Mouse (Mus musculus) thymus, adult 2 months (tissue): ENCODE measurements around the gene Bcl7b. TPM values are rescaled to one million over a fixed set of nuclear protein-coding genes. Genes with fewer than 3 reads are reported as not detected.

Experiments used
- DNase-seq: peaks from one replicate; pipeline ENCODE4 v3.0.0; 2021
- H3K27ac ChIP-seq: fragments of 200-500 bp; 2 replicates; pipeline ENCODE4 v1.5.1; 2012; ENCODE audit warnings: low read length, control low read depth; ENCODE audit not compliant: control insufficient read depth, insufficient read depth
- H3K27me3 ChIP-seq: fragments of 200-500 bp; 2 replicates; pipeline ENCODE4 v1.6.1; 2012; ENCODE audit warnings: mild to moderate bottlenecking, low read length, moderate library complexity, mixed read lengths; ENCODE audit not compliant: control insufficient read depth, insufficient read depth
- H3K36me3 ChIP-seq: fragments of 200-500 bp; 2 replicates; pipeline ENCODE4 v1.6.1; 2012; ENCODE audit warnings: mild to moderate bottlenecking, low read length, moderate library complexity; ENCODE audit not compliant: control insufficient read depth, insufficient read depth
- H3K4me1 ChIP-seq: fragments of 200-500 bp; replicated peaks from 2 replicates; pipeline ENCODE4 v1.6.1; 2012; ENCODE audit warnings: low read length; ENCODE audit not compliant: control insufficient read depth, insufficient read depth
- H3K4me3 ChIP-seq: fragments of 200-500 bp; 2 replicates; pipeline ENCODE4 v1.5.1; 2012; ENCODE audit warnings: mild to moderate bottlenecking, low read length, control low read depth, moderate library complexity; ENCODE audit not compliant: control insufficient read depth, insufficient read depth
- CTCF ChIP-seq: fragments of 200-500 bp; IDR thresholded peaks from 2 replicates; pipeline ENCODE4 v1.5.1; 2012; ENCODE audit warnings: mild to moderate bottlenecking, control low read depth, low read length, moderate library complexity, borderline replicate concordance; ENCODE audit not compliant: control insufficient read depth, poor library complexity, insufficient read depth; ENCODE audit errors: extremely low read depth
- POLR2A ChIP-seq: fragments of 200-500 bp; IDR thresholded peaks from 2 replicates; pipeline ENCODE4 v1.6.1; 2012; ENCODE audit warnings: mild to moderate bottlenecking, low read length, control low read depth, moderate library complexity; ENCODE audit not compliant: control insufficient read depth, poor library complexity, insufficient read depth; ENCODE audit errors: extremely low read depth
- WGBS: fragments of 180-500 bp; shearing (Covaris S2); methylation state at CpG from one replicate; pipeline ENCODE4 v1.1.7; 2018; 5-methylcytosine and 5-hydroxymethylcytosine counted together
- polyA plus RNA-seq: library from polyadenylated mRNA; depleted of rRNA; stranded (reverse); fragments of >200 nt; gene quantifications from 2 replicates; pipeline ENCODE4 v1.2.3, GENCODE M21; 2012

Gene Bcl7b
- polyA plus RNA-seq, 1 experiment, result 67.0 TPM

GRCm38 (mm10) chr5:135133736-135134405 lies 34.2 kb upstream of the Bcl7b start:
- peak; percentile 83 for DNase-seq
- Histone ChIP-seq H3K27me3 (no peaks in the 10 kb centered on the region), H3K27ac (no peak overlapping the region), H3K36me3 (no peaks in the 10 kb centered on the region), H3K4me3 (peak overlapping the region; percentile 8), H3K4me1 (peaks cover 14% of the 10 kb centered on the region)
- 6% methylated on average over 26 of the region's 26 CpGs for WGBS
- TF ChIP-seq POLR2A, result 0 out of 2 replicates have a peak, but pooled peaks have one; percentile 14
- TF ChIP-seq CTCF, result no peak

DNA sequence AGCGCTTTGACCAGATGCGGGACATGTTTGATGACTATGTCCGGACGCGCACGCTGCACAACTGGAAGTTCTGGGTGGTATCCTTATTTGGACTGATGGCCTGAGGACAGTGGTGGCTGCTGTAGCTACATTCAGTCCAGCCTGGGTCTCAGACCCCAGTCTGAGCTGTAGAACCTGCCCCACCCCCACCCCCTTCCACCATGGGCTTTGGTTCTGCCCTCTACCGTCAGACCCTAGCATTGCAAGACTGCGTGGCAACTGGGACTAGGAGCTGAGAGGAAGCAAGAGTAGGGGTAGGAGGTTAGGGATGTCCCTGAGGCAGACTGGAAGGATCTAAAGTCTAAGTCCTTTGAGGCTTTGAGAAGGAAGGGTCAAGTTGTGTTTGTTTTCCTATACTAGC lies 33.5 kb upstream of the Bcl7b start:
- Histone ChIP-seq H3K27me3 (no peaks in the 10 kb centered on the region), H3K4me1 (peaks cover 18% of the 10 kb centered on the region), H3K27ac (no peak overlapping the region), H3K4me3 (peak overlapping the region; percentile 8), H3K36me3 (no peaks in the 10 kb centered on the region)
- WGBS, result 3% methylated on average over 8 of the region's 8 CpGs
- peak; percentile 49 for DNase-seq
- TF ChIP-seq POLR2A (no peak), CTCF (peak; percentile 49; the same call in 1 of the 2 replicates)

DNA sequence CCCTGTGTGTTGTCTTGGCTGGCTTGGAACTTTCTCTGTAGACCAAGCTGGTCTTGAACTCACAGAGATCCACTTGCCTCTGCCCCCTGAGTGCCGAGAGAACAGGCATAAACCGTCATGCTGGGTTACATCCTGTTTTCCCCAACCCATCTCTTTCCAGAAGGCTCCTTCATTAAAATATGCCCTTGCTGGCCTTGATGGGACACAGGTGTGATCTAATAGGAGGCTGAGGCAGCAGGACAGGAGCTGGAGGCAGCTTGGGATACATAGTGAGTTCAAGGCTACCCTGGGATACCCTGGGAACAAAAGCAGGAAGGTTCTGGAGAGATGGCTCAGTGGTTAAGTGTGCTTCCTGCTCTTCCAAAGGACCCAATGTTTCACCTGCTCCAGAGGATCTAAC lies 28.2 kb upstream of the Bcl7b start:
- Histone ChIP-seq H3K27ac (no peak overlapping the region), H3K4me3 (no peak overlapping the region), H3K36me3 (no peaks in the 10 kb centered on the region), H3K27me3 (no peaks in the 10 kb centered on the region), H3K4me1 (peaks cover 5% of the 10 kb centered on the region)
- 84% methylated on average over 2 of the region's 2 CpGs for WGBS
- TF ChIP-seq POLR2A (no peak), CTCF (no peak)
- no peak for DNase-seq

GRCm38 (mm10) chr5:135144469-135144868 lies 23.6 kb upstream of the Bcl7b start:
- Histone ChIP-seq H3K4me1 (peaks cover 4% of the 10 kb centered on the region), H3K27me3 (no peaks in the 10 kb centered on the region), H3K36me3 (no peaks in the 10 kb centered on the region), H3K4me3 (no peak overlapping the region), H3K27ac (no peak overlapping the region)
- WGBS, result 65% methylated on average over 4 of the region's 4 CpGs
- no peak for TF ChIP-seq CTCF
- no peak for TF ChIP-seq POLR2A
- DNase-seq, result no peak

DNA sequence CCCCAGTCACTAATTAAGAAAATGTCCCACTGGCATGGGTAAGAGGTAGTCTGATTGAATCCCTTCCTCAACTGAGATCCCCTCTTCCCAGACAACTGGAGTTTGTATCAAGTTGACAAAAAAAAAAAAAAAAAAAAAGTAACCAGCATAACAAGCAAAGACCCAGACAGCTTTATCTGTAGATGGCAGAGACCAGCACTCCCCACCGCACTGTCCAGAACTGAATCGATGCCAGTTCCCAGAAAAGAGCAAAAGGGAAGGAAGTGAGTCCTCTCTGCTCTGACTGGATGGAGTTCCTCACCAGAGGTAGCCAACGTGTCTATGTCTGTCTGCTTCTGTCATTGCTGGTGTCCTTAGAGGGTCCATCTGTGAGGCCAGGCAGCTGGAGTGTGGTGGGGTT lies 22.6 kb upstream of the Bcl7b start:
- no peak overlapping the region for H3K4me3 ChIP-seq
- H3K36me3 ChIP-seq, result no peaks in the 10 kb centered on the region
- no peaks in the 10 kb centered on the region for H3K27me3 ChIP-seq
- WGBS, result 38% methylated on average over 3 of the region's 3 CpGs
- TF ChIP-seq POLR2A (no peak), CTCF (no peak)
- no peak overlapping the region for H3K27ac ChIP-seq
- H3K4me1 ChIP-seq, result peaks cover 6% of the 10 kb centered on the region
- no peak for DNase-seq

GRCm38 (mm10) chr5:135145955-135146354 lies 22.1 kb upstream of the Bcl7b start:
- Histone ChIP-seq H3K27me3 (no peaks in the 10 kb centered on the region), H3K36me3 (no peaks in the 10 kb centered on the region), H3K4me3 (no peak overlapping the region), H3K27ac (no peak overlapping the region), H3K4me1 (peaks cover 6% of the 10 kb centered on the region)
- DNase-seq, result no peak
- TF ChIP-seq POLR2A, result no peak
- TF ChIP-seq CTCF, result no peak

DNA sequence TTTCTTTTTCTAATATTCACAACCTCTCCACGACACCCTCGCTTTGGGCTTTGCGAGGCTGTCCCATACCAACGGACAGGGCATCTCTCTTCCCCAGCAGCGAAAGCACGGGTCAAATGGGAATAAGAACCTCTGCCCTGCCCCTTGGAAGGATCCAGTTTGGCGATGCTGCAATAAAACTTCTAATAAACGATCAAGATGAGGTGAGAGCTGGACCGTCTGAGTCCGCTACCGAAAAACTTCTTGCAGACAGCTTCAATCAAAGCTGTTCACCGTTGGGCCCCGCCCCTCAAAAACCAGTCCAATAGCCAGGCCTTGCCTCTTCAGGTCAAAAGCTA lies 19.4 kb upstream of the Bcl7b start:
- no peaks in the 10 kb centered on the region for H3K27me3 ChIP-seq
- peaks cover 6% of the 10 kb centered on the region for H3K4me1 ChIP-seq
- H3K27ac ChIP-seq, result no peak overlapping the region
- DNase-seq, result no peak
- TF ChIP-seq POLR2A (no peak), CTCF (no peak)
- under 1% methylated on average over 13 of the region's 13 CpGs for WGBS
- H3K4me3 ChIP-seq, result peak overlapping the region; percentile 74
- no peaks in the 10 kb centered on the region for H3K36me3 ChIP-seq
